Mouse (Mus musculus) intestine, postnatal 0 days (tissue): ENCODE data around the gene Tgfbrap1. TPM values are rescaled to one million over a fixed set of nuclear protein-coding genes. Genes with fewer than 3 reads are reported as not detected.

Experiments used
- ATAC-seq: fragments of 200-750 bp; cut with Nextera tagmentation; 2 replicates; pipeline ENCODE4 v1.8.0; 2017; ENCODE audit warnings: mild to moderate bottlenecking, moderate TSS enrichment, moderate library complexity
- H3K27ac ChIP-seq: fragments of 300-500 bp; sonication (generic); 2 replicates; pipeline ENCODE4 v1.5.1; 2014; ENCODE audit warnings: mild to moderate bottlenecking, low read depth, low read length, moderate library complexity
- H3K27me3 ChIP-seq: fragments of 300-500 bp; sonication (generic); replicated peaks from 2 replicates; pipeline ENCODE4 v1.6.1; 2014; ENCODE audit warnings: low read length, mixed read lengths; ENCODE audit not compliant: control insufficient read depth, insufficient read depth
- H3K36me3 ChIP-seq: fragments of 300-500 bp; sonication (generic); 2 replicates; pipeline ENCODE4 v1.6.1; 2014; ENCODE audit warnings: mild to moderate bottlenecking, moderate library complexity; ENCODE audit not compliant: control insufficient read depth, insufficient read depth
- H3K4me1 ChIP-seq: fragments of 300-500 bp; sonication (generic); replicated peaks from 2 replicates; pipeline ENCODE4 v1.6.1; 2014; ENCODE audit warnings: antibody characterized with exemption, low read length, mixed read lengths; ENCODE audit not compliant: control insufficient read depth, insufficient read depth
- H3K4me2 ChIP-seq: fragments of 300-500 bp; sonication (generic); replicated peaks from 2 replicates; pipeline ENCODE4 v1.6.1; 2014; ENCODE audit warnings: low read depth, mild to moderate bottlenecking, moderate library complexity
- H3K4me3 ChIP-seq: fragments of 300-500 bp; sonication (generic); 2 replicates; pipeline ENCODE4 v1.5.1; 2014; ENCODE audit warnings: low read depth, low read length
- H3K9ac ChIP-seq: fragments of 300-500 bp; sonication (generic); 2 replicates; pipeline ENCODE4 v1.6.1; 2014; ENCODE audit warnings: mild to moderate bottlenecking, low read depth, low read length
- H3K9me3 ChIP-seq: fragments of 300-500 bp; sonication (generic); 2 replicates; pipeline ENCODE4 v1.6.1; 2016; ENCODE audit warnings: mixed run types; ENCODE audit not compliant: control insufficient read depth
- CTCF ChIP-seq: sonication (generic); IDR thresholded peaks from 2 replicates; pipeline ENCODE4 v1.5.1; 2016; ENCODE audit warnings: low read depth, mild to moderate bottlenecking, control low read depth, antibody characterized with exemption, moderate library complexity
- WGBS: fragments of 180-500 bp; shearing (Covaris S2); extraction: QIAGEN DNeasy Blood & Tissue Kit; methylation state at CpG from one replicate; pipeline ENCODE4 v1.1.7; 2014; 5-methylcytosine and 5-hydroxymethylcytosine counted together
- polyA plus RNA-seq: library from polyadenylated mRNA; unstranded; fragments of >200 nt; fragmentation: Nextera tagmentation; extraction: Ambion mirVana; gene quantifications from 2 replicates; pipeline ENCODE4 v1.2.1, GENCODE M21; 2015

Gene Tgfbrap1
- polyA plus RNA-seq, 1 experiment from 2014 or later = 6.1 TPM

DNA sequence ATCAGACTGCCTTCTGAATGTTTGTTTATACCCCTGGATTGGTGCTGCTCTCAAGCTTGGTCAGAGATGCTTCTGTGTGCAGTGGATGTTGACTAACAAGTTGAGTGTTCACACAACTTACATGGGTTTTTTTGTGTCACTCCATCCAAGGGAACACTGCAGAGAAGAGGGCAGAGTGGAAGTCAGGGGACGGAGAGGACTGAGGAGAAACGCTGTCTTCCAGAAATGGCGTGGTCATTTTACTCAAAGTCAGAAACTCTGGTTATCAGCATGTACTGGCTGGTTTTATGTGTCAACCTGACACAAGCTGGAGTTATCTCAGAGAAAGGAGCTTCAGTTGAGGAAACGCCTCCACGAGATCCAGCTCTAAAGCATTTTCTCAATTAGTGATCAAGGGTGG is 22.5 kb upstream of the Tgfbrap1 start:
- no peak overlapping the region for H3K27ac ChIP-seq
- 98% methylated on average over 5 of the region's 5 CpGs for WGBS
- no peak overlapping the region for H3K4me3 ChIP-seq
- TF ChIP-seq CTCF = no peak
- ATAC-seq = no peak
- no peaks in the 10 kb centered on the region for H3K27me3 ChIP-seq
- H3K4me1 ChIP-seq = no peaks in the 10 kb centered on the region
- peaks cover 59% of the 10 kb centered on the region for H3K36me3 ChIP-seq
- no peak overlapping the region for H3K4me2 ChIP-seq
- H3K9ac ChIP-seq = no peak overlapping the region
- no peaks in the 10 kb centered on the region for H3K9me3 ChIP-seq

DNA sequence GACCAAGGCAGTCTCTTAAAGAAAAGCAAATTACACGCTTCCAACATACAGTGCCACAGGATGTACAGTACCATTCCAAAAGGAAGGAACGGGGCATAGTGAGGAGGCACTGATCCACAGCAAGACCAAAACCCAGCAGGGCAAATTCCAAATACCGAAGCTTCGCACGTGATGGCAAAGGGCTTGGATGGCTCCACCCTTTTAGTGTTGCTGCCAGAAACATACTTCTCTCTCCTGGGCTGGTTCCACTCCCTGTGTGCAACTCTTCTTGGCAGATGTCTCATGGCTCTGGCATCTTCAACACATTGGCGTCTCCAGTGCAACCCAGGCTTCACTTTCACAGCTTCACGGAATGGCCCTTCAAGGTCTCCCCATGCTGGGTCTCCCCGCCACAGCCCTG is 19.0 kb upstream of the Tgfbrap1 start:
- Histone ChIP-seq H3K9ac (no peak overlapping the region), H3K4me2 (no peak overlapping the region), H3K4me3 (no peak overlapping the region), H3K27me3 (no peaks in the 10 kb centered on the region), H3K4me1 (no peaks in the 10 kb centered on the region), H3K9me3 (no peaks in the 10 kb centered on the region), H3K36me3 (peaks cover 35% of the 10 kb centered on the region), H3K27ac (no peak overlapping the region)
- TF ChIP-seq CTCF = no peak
- no peak for ATAC-seq
- WGBS = 96% methylated on average over 8 of the region's 8 CpGs

DNA sequence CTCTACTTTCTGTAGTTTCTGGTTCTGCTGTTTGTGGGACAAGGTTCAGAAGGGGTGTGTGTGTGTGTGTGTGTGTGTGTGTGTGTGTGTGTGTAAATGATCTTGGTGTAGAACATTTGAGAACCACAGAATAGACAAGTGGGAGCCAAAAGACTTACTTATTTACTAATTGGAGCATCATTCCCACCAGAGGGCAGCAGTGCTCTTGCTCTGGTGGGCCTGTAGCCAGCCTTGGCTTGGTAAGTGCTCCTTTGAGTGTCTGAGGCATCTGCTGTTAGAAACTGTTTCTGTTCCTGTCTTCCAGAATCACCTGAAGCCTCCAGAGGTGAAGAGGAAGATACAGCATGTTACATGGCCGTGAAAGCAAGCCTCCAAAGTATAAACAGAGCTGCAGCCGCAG is 14.4 kb upstream of the Tgfbrap1 start:
- no peak for ATAC-seq
- H3K36me3 ChIP-seq = peaks cover 35% of the 10 kb centered on the region
- H3K9ac ChIP-seq = no peak overlapping the region
- 83% methylated on average over 2 of the region's 2 CpGs for WGBS
- no peaks in the 10 kb centered on the region for H3K9me3 ChIP-seq
- H3K4me2 ChIP-seq = no peak overlapping the region
- TF ChIP-seq CTCF = peak; percentile 85
- no peak overlapping the region for H3K27ac ChIP-seq
- no peaks in the 10 kb centered on the region for H3K27me3 ChIP-seq
- no peaks in the 10 kb centered on the region for H3K4me1 ChIP-seq
- H3K4me3 ChIP-seq = no peak overlapping the region

DNA sequence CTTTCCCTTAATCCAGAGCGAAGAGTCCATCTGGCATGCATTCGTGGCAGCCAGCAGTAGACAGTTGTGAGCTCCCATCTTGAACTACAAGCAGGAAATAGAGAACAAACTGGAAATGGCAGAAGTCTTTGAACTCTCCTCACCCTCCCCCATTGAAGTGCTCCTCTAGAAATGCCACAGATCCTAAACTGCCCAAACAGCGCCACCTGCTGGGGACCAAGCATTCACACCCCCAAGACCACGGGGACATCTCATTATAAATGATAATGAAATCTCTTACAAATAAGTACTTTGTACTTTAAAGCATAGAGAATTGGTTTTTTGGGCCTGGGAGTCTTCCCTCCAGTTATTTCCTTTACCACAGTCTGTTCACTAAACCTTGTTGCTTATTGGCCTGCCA is 12.1 kb upstream of the Tgfbrap1 start:
- ATAC-seq = no peak

DNA sequence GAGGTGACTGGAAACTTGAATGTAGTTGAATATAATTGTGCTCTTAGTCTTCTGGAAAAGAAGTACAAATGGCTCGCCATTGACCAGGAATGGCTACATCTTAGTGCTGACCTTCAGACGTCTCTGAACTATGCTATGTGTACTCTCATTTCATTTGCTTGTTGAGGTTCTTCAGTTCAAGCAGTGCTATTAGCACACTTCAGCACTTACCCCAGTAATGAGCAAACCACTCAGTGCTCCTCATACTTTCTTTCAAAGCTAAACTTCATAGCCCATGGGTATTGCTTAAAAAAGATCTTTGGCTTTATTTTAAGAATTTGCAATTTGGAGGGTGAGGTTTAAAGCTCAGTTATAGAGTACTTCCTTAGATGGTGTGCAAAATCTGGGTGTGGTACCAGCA is 10.3 kb upstream of the Tgfbrap1 start:
- H3K4me1 ChIP-seq = no peaks in the 10 kb centered on the region
- no peak for ATAC-seq
- no peak overlapping the region for H3K27ac ChIP-seq
- 79% methylated on average over 2 of the region's 2 CpGs for WGBS
- no peaks in the 10 kb centered on the region for H3K27me3 ChIP-seq
- no peak for TF ChIP-seq CTCF
- no peaks in the 10 kb centered on the region for H3K9me3 ChIP-seq
- no peak overlapping the region for H3K4me3 ChIP-seq
- H3K9ac ChIP-seq = no peak overlapping the region
- H3K4me2 ChIP-seq = no peak overlapping the region
- peaks cover 28% of the 10 kb centered on the region for H3K36me3 ChIP-seq

More for the DNA sequence above, 12.1 kb upstream of the Tgfbrap1 start:
- Histone ChIP-seq H3K9me3 (no peaks in the 10 kb centered on the region), H3K4me2 (no peak overlapping the region), H3K27me3 (no peaks in the 10 kb centered on the region), H3K4me3 (no peak overlapping the region), H3K4me1 (no peaks in the 10 kb centered on the region), H3K36me3 (peaks cover 32% of the 10 kb centered on the region), H3K9ac (no peak overlapping the region), H3K27ac (no peak overlapping the region)
- WGBS = 51% methylated on average over 4 of the region's 4 CpGs
- TF ChIP-seq CTCF = peak; percentile 84

DNA sequence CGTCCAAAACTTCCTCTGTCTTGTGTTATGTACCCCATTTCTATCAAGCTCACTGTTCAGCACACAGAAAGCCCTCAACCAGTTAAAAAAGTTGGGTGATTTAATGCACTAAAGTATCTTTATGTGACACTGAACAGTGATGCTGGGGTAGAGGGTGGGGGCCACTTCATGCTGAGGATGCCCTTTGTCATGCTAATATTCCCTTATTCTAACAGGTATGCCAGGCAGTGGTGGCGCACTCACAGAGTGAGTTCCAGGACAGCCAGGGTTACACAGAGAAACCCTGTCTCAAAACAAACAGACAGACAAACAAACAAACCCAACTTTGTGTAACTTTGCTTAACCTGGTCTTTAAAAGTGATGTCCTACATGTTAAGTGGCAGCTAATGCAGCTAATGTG is 4.2 kb downstream of the Tgfbrap1 start:
- no peaks in the 10 kb centered on the region for H3K4me1 ChIP-seq
- 90% methylated on average over 2 of the region's 2 CpGs for WGBS
- TF ChIP-seq CTCF = no peak

More for the DNA sequence above, 4.2 kb downstream of the Tgfbrap1 start:
- Histone ChIP-seq H3K9me3 (no peaks in the 10 kb centered on the region), H3K4me2 (no peak overlapping the region), H3K9ac (no peak overlapping the region), H3K27me3 (no peaks in the 10 kb centered on the region), H3K4me3 (no peak overlapping the region), H3K36me3 (no peaks in the 10 kb centered on the region), H3K27ac (no peak overlapping the region)
- no peak for ATAC-seq
